Mouse (Mus musculus): Measurements from ENCODE around the gene Olfr728. TPM values are rescaled to one million over a fixed set of nuclear protein-coding genes. Genes with fewer than 3 reads are reported as not detected.

Gene Olfr728
- polyA plus RNA-seq (2012; rRNA removed): not detected in 2 replicates

DNA sequence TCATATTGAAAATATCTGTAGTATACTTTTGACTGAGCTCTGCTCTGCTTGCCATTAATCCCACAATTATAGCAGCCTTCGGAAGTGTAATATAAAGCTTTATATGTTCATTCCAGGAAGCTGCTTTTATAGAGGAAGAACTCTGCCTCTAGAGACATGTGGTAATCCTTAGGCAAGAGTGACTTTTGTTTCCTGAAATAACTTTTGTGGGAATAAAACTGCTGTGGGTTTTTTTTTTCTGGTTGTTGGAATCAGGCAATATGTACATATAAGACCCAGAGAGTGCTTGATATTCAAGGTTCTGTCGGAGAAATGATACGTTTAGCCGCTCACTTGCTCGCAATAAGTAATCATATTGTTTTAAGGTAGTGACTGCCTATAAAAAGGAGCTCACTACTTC, at the start of gene Olfr728:
TSS of gene Olfr728 (minus strand) at position 101 of the 400 bp plus-strand sequence.
- DNase-seq (ENCODE audit: low read depth, low spot score): no peak
- 62% methylated on average over 5 of the region's 5 CpGs for WGBS

DNA sequence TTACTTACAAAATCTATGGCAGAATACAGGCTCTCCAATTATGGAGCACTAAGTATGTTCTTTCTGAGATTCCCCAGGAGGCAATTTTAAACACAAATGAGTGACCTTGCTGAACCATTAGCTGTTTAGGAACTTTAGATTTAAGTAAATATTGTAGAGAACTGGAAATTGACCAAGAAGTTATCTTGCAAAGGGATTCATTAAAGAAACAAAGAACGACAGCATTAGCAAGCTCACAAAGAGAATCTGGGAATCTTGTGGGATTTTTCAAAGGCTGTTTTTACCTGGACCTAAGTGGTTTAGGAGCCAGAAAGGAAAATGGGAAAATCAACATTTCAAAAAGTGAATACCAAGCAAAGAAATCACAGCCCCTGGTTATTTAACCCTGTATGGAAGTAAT, 45.6 kb upstream of the Olfr728 start, which contains the start of gene Olfr730:
TSS of gene Olfr730 (minus strand) at position 101 of the 400 bp plus-strand sequence.
- 44% methylated on average over 1 of the region's 1 CpGs for WGBS
- DNase-seq (ENCODE audit: low read depth, low spot score): no peak

DNA sequence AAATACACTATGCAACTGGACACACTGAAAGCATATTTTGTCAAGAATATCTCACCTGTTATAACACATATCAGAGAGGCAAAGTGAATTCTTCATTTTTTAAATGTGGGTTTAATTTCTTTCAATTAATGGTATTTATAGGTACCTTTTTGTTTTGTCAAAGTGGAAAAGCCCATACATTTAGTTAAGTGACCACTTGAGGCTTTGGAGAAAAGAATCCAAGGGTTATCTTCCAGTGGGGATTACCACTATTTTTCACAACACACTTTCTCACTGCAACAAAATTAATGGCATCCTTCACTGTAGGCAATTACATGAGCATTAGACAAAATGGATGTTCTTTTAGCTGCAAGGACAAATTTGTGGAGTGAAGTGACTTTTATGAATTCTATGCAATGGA, 10.3 kb upstream of the Olfr728 start, which contains the start of gene Olfr729:
TSS of gene Olfr729 (minus strand) at position 101 of the 400 bp plus-strand sequence.
- DNase-seq (ENCODE audit: low read depth, low spot score): no peak

DNA sequence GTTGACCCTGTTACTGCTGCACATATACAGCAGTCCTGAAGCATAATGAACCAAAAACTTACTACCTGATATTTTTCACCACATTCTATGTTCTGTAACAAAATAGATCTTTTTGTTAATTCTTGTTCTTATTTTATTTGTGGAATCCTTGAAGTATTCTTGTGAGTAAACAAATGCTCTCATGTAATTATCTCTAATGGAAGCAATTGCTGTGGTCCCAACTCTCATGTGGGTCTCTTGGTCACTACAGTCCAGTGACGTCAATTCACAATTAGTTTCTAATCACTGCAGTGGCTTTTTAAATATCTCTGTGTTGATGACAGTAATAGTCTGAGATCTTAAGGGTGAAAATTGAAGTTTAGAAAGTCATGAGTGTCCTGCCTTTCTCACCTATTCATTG, 19.6 kb downstream of the Olfr728 start, which contains the start of gene Olfr727:
TSS of gene Olfr727 (plus strand) at position 301 of the 400 bp plus-strand sequence.
- 81% methylated on average over 1 of the region's 1 CpGs for WGBS
- DNase-seq (ENCODE audit: low read depth, low spot score): no peak

- WGBS: 64% methylated on average over 1 of the region's 1 CpGs
- DNase-seq (ENCODE audit: low read depth, low spot score): no peak
Observed at GRCm38 (mm10) chr14:50090853-50091252, 51.6 kb downstream of the Olfr728 start, which contains the start of gene Olfr726. TSS of gene Olfr726 (minus strand) at chr14:50090953.

Other genes starting within 250 kb of the Olfr728 start
- not detected in 2 replicates for gene Olfr722, start 240.7 kb downstream of the Olfr728 start, polyA plus RNA-seq (2012; rRNA removed)
- gene Olfr723, start 210.9 kb downstream of the Olfr728 start, polyA plus RNA-seq (2012; rRNA removed): not detected in 2 replicates
- not detected in 2 replicates for gene Olfr724, start 179.4 kb downstream of the Olfr728 start, polyA plus RNA-seq (2012; rRNA removed)
- gene Olfr725, start 102.3 kb downstream of the Olfr728 start, polyA plus RNA-seq (2012; rRNA removed): not detected in 2 replicates
- gene Olfr726, start 51.7 kb downstream of the Olfr728 start, polyA plus RNA-seq (2012; rRNA removed): not detected in 2 replicates
- gene Olfr727, start 19.5 kb downstream of the Olfr728 start, polyA plus RNA-seq (2012; rRNA removed): not detected in 2 replicates
- gene Olfr729, start 10.2 kb upstream of the Olfr728 start, polyA plus RNA-seq (2012; rRNA removed): not detected in 2 replicates
- gene Olfr730, start 45.5 kb upstream of the Olfr728 start, polyA plus RNA-seq (2012; rRNA removed): not detected in 2 replicates
- not detected in 2 replicates for gene Olfr731, start 99.2 kb upstream of the Olfr728 start, polyA plus RNA-seq (2012; rRNA removed)
- not detected in 2 replicates for gene Olfr732, start 141.5 kb upstream of the Olfr728 start, polyA plus RNA-seq (2012; rRNA removed)
- not detected in 2 replicates for gene Olfr733, start 158.8 kb upstream of the Olfr728 start, polyA plus RNA-seq (2012; rRNA removed)
- not detected in 2 replicates for gene Olfr734, start 184.1 kb upstream of the Olfr728 start, polyA plus RNA-seq (2012; rRNA removed)
- gene Olfr735, start 206.2 kb upstream of the Olfr728 start, polyA plus RNA-seq (2012; rRNA removed): not detected in 2 replicates
- 0.51 and 0.56 TPM in 2 replicates for gene Tlr11, start 215.2 kb upstream of the Olfr728 start, polyA plus RNA-seq (2012; rRNA removed)
- not detected in 2 replicates for gene Olfr736, start 238.5 kb upstream of the Olfr728 start, polyA plus RNA-seq (2012; rRNA removed)

All from large intestine, adult 2 months (tissue).